Mouse (Mus musculus): ENCODE data around the gene Pmf1.
A peak's percentile ranks its signal among the peaks of the same experiment; 100 is the strongest.

Gene Pmf1

GRCm38 (mm10) chr3:88437454-88437853, 27.3 kb upstream of the Pmf1 start:
- no peak for DNase-seq

- peak; percentile 84 to 87 for DNase-seq
Observed at GRCm38 (mm10) chr3:88436395-88437201, 26.5 kb upstream of the Pmf1 start.

DNA sequence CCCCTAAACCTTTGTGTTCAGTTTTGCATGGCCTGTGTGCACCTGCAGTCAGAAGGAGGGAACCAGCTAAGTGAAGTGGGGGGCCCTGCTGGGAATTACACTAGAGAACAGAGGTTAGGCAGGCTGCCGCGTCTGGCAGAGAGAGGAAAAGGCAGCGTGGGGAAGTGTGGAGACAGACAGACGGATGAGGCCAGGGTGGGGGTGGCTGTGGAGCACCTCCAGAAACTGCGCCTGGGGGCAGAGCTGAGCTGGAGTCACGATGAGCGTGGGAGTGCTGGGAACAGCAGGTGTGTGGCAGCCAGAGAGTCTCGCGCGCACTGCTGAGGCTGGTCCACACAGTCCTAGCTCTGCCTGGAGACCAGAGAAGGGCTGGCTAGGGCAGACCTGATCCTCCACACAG, 25.4 kb upstream of the Pmf1 start:
- no peak for DNase-seq

GRCm38 (mm10) chr3:88428639-88429038, 18.5 kb upstream of the Pmf1 start:
- DNase-seq = peak in 1 of 2 experiments; percentile 30

DNA sequence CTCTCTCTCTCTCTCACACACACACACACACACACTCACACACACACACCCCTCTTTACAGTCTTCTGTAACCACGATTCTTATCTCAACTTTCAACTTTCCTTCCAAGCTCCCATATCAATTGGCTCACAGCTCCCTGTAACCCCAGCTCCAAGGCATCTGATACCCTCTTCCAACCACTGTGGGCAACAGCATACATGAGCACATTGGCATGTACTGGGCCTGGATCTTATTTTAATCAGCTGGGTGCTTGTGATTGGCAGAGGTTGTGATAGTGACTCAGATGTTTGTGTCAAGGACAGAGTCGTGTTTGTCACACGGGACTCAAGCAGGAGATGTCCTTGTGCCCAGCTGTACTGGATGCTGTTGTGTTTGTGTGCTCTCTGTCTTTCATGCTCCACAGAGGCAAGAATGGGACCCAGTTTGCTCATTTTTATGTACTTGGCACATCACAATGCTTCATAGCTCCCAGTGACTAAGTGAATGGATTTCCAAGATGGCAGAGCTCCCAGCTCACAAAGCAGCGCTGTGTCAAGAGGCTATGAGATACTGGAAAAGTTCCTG, 17.3 kb upstream of the Pmf1 start:
- DNase-seq = no peak

DNA sequence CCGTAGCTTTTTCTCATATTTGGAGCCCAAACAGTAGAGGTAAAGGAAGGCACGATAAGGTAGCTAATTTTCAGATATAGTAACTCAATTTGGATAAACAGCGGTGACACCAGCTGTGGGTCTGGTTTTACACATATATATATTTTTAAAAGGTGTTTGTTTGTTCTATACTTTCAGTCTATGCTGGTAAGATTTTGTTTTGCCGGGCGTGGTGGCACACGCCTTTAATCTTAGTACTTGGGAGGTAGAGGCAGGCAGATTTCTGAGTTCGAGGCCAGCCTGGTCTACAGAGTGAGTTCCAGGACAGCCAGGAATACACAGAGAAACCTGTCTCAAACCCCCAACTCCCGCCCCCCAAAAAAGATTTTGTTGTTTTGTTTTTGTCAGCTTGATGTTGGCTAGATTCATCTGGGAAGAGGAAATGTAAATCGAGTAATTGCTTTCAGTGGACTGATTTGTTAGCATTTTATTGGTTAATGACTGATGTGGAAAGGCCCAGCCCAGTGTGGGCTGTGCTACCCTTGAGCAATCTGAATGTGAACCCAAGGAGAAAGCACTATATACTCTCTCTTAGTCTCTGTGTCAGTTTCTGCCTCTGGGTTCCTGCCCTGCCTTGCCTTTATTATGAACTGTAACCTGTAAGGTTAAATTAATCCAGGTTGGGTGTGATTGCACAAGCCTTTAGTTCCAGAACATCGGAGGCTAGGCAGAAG, 15.7 kb upstream of the Pmf1 start:
- DNase-seq = no peak

DNA sequence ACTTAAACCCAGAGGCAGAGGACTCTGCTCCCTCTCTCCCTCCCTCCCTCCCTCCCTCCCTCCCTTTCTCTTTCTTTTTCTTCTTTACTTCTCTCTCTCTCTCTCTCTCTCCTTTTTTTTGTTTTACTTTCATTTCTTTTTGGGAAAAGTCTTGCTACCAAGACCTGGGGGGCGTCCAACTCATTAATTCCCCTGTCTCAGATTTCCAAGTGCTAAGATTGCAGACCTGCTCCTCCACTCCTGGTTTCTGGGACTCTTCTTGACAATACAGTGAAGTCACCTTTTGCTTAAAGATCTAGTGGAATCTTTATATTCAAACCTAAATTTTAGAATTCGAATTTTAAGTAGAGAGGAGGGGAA, 15.2 kb upstream of the Pmf1 start:
- no peak for DNase-seq

- DNase-seq = peak; percentile 97 to 98
Observed at GRCm38 (mm10) chr3:88424605-88425329, 14.6 kb upstream of the Pmf1 start, which contains the start of gene Slc25a44. TSS of gene Slc25a44 (minus strand) at chr3:88425139.

- DNase-seq = peak; percentile 76 to 81
Observed at GRCm38 (mm10) chr3:88422020-88422720, 12.0 kb upstream of the Pmf1 start.

DNA sequence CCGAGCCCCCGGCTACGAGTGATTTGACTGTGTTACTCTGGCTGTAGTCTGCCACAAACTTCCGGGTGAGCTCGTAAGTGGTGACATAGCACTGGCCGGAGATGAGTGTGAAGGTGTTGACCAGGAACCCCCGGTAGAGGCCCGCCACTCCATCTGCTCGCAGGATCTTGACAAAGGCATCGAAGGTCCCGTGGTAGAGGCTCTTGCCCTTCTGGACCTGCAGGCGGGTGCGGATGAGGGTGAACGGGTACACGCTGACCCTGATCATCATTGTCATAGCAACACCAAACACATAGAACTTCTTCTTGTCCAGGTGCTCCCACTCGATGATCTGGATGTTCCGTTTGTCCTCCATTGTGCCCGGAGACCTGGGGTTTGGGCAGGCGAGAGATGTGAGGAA, 10.6 kb upstream of the Pmf1 start:
- no peak for DNase-seq

DNA sequence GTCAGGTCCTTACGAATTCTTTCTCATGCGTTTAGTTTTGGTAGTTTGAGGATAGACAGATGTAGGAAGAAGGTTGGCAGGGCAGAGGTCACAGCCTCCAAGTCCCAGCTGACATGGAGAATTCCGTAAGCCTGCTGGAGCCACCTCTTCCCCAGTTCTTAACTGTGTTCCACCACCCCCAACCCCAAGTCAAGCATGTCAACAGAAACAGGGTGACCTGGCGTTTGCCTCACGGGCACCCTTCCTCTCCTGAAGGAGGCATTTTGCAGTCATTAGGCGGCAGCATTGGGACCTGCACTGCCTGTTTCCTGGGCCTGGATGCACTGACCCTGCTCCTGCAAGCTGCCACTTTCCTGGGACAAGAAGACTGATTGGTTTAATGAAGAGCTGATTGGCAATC, 7.9 kb upstream of the Pmf1 start:
- no peak for DNase-seq

DNA sequence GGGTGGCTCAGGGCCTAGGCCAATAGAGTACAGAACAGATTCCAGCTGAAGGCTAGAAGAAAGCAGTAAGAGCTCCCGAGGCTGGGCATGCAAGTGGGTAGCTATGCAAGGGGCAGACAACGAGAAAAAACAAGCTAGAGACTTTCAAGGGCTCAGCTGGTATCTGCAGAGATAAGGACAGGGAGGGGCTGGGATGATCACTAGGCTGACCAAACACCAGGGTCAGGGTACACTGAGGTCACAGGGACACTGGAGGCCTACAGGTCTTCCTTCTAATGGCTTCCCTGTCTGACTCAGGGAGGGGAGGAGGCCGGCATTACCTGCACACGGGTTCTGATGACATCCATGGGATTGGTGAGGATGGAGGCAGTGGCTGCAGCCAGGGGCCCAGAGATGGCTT, 5.5 kb upstream of the Pmf1 start:
- DNase-seq = no peak

DNA sequence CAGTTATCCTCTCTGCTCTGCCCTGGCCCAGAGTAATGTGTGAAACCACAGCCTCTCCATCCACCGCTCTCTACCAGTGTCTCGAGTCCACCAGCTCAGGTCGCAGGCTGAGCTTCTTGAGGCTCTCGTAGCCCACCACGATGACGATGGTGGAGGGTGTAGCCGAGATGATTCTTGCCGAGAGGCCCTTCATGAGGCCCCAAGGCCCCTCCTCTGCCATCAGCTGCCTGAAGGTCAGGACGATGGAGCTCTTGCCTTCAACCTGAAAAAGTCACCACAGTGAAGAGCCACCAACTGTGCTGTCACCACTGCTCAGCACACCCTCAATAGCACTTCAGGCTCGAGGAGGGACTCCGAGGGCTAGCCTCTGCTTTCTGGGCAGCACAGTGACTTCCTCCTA, 2.5 kb upstream of the Pmf1 start:
- no peak for DNase-seq

GRCm38 (mm10) chr3:88411681-88412080, 1.6 kb upstream of the Pmf1 start:
- DNase-seq = peak; percentile 33 to 40

- peak in 1 of 2 experiments; percentile 34 for DNase-seq
Observed at GRCm38 (mm10) chr3:88410645-88411031, 507 bp upstream of the Pmf1 start.

DNA sequence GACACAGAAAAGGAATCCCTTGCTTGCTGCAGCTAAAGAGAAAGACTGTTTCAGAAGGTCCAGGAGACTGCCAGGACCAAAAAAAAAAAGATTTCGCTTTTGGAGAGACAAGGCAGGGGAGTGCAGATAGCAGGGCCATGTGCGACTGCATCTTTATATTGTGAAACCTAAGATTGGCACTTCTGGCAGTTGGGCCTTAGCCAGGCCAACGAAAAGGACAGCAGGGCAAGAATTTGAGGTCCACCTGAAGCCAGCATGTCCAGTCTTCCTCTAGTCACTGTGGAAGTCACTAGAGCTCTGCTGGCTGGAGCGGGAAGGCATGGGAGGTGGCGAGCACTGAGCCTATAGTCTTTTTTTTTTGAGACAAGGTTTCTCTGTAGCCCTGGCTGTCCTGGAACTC, 1.2 kb downstream of the Pmf1 start:
- no peak for DNase-seq

GRCm38 (mm10) chr3:88407529-88407928, 2.6 kb downstream of the Pmf1 start:
- peak in 1 of 2 experiments; percentile 32 for DNase-seq

- peak; percentile 79 to 86 for DNase-seq
Observed at GRCm38 (mm10) chr3:88407090-88407489, 3.0 kb downstream of the Pmf1 start.

DNA sequence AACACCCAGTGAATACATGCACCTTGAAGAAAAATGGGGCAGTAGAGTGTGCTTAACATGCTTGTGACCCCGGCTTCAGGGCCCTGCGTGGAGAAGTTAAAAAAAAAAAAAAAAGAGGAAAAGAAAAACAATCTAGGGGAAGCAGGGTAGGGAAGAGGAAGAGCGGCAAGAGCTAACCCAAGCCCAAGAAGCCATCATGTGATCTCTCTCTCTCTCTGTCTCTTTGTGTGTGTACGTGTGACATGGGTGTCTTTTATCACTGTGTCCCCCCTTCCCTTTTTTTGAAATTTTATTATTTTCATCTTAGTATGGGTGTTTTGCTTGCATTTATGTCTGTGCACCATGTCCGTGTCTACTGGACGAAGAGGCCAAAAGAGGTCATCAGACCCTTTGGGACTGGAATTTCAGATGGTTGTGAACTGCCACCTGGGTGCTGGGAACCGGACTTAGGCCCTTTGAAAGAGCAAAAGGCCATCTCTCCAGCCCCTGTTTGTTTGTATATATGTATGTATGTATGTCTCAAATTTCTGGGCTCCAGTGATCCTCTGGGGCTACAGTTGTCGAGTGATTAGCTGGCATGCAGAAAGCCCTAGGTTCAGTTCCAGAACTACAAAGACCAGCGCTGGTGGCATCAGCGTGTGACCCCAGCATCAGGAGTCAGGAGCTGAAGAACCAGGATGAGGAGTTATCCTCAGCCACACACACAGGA, 6.5 kb downstream of the Pmf1 start:
- no peak for DNase-seq

GRCm38 (mm10) chr3:88398666-88399065, 11.5 kb downstream of the Pmf1 start:
- peak; percentile 85 to 86 for DNase-seq

- no peak for DNase-seq
Observed at GRCm38 (mm10) chr3:88395742-88396141, 14.4 kb downstream of the Pmf1 start.

DNA sequence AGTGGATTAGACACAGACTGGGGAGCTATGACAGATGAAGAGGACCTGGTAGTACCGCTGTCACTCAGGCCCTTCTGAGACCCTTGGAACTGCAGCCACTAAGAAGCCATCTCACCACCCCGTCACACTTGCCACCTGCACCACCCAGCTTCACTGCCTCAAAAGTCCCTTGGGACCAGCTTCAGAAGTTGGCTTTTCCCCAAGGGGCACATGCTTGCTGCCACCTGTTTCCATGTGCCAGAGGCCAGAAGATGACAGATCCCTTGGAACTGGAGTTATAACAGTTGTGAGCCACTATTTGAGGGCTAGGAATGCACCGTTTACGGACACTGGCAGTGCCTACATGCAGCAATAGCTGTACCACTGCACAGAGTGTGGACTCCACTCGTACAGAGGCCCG, 14.8 kb downstream of the Pmf1 start:
- peak; percentile 24 to 45 for DNase-seq
